Comparison of ENCODE assay signal across 11 mouse cellular contexts in the genomic region with DNA sequence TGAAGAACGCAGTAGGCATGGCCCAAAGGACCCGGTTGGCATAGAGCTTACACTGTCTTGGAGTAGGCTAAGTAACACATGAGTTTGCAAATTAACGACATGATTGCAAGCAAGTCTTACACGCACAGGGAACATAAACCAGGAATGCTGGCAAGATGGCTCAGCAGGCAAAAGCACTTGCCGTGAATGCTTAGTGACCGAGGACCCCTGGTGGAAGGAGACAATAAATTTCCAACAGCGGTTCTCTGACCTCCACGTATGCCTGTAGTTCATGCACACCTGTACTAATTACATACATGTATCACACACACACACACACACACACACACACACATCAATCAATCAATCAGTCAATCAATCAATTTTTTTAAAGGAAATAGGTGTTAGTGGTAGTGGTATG. TPM values are rescaled to one million over a fixed set of nuclear protein-coding genes. Genes with fewer than 3 reads are reported as not detected.
DNase-seq lines count a peak whose midpoint lies in the region; ATAC-seq and TF ChIP-seq lines count a peak whose summit lies in the region.
"Had no signal": no experiment of that assay in that cellular context is flagged by ENCODE, and none has a peak within 500 bp of the region (broad histone marks: within the 10 kb centered on the region; RNA-seq: fewer than 3 reads in every experiment).

No protein-coding gene starts in this region.

- WGBS in liver, embryonic 14.5 days (ENCODE audit: insufficient replicate concordance) = 43% methylated on average over 8 of the region's 8 CpGs

- no peaks in the 10 kb centered on the region for H3K27me3 ChIP-seq in liver, embryonic 14.5 days (ENCODE audit: control insufficient read depth, insufficient read depth, low read length)
- H3K27me3 ChIP-seq: embryonic facial prominence, embryonic 12.5 days; liver, embryonic 15.5 days had no signal

- TF ChIP-seq CTCF in layer of hippocampus, adult 2 months (conservative IDR thresholded peaks at IDR 0.05) = peak; percentile 26
- TF ChIP-seq CTCF in liver, embryonic 14.5 days (IDR thresholded peaks at IDR 0.05; ENCODE audit: low read depth) = peak; percentile 67

- H3K4me2 ChIP-seq in liver, embryonic 14.5 days (ENCODE audit: low read depth) = no peak overlapping the region
- H3K4me2 ChIP-seq: embryonic facial prominence, embryonic 12.5 days; liver, embryonic 15.5 days had no signal

- no peak overlapping the region for H3K4me3 ChIP-seq in layer of hippocampus, adult 2 months
- H3K4me3 ChIP-seq in liver, embryonic 14.5 days (ENCODE audit: insufficient read depth in 1 of 2, low read depth in 2 of 2, low read length in 2 of 2) = no peak overlapping the region
- H3K4me3 ChIP-seq: embryonic facial prominence, embryonic 12.5 days; liver, embryonic 15.5 days had no signal

- H3K4me1 ChIP-seq in liver, embryonic 14.5 days (replicated peaks; ENCODE audit: control insufficient read depth in 2 of 2, insufficient read depth in 2 of 2, low read length in 1 of 2) = no peaks in the 10 kb centered on the region
- H3K4me1 ChIP-seq: embryonic facial prominence, embryonic 12.5 days; liver, embryonic 15.5 days had no signal

- no peak overlapping the region for H3K9ac ChIP-seq in liver, embryonic 14.5 days (replicated peaks)
- H3K9ac ChIP-seq: embryonic facial prominence, embryonic 12.5 days; liver, embryonic 15.5 days had no signal

- TF ChIP-seq EP300 in liver, embryonic 14.5 days (IDR thresholded peaks at IDR 0.05; ENCODE audit: low read depth) = no peak

- no peak for ATAC-seq in liver, embryonic 14.5 days (ENCODE audit: insufficient read depth)

- DNase-seq in adrenal gland, postnatal 10 days = peak; percentile 21
- no peak for DNase-seq in adrenal gland, postnatal 4 days (ENCODE audit: low spot score in 2 of 2)
- no peak for DNase-seq in layer of hippocampus, adult 2 months (ENCODE audit: low spot score in 2 of 2)
- no peak for DNase-seq in layer of hippocampus, postnatal 10 days (ENCODE audit: low spot score in 2 of 2)
- peak; percentile 28 for DNase-seq in R1 (ENCODE audit: low read depth, low spot score)
- peak in 1 of 3 experiments; percentile 3 for DNase-seq in liver, embryonic 14.5 days (ENCODE audit: low read depth in 3 of 3, low spot score in 3 of 3)
- DNase-seq in gastrocnemius, postnatal 10 days = no peak
- DNase-seq in ovary, adult 18-20 months (ENCODE audit: low spot score) = no peak

- H3K27ac ChIP-seq in layer of hippocampus, adult 2 months = no peak overlapping the region
- no peak overlapping the region for H3K27ac ChIP-seq in liver, embryonic 14.5 days
- H3K27ac ChIP-seq: embryonic facial prominence, embryonic 12.5 days; liver, embryonic 15.5 days had no signal

- H3K9me3 ChIP-seq in liver, embryonic 14.5 days (ENCODE audit: control insufficient read depth, low read length) = no peaks in the 10 kb centered on the region
- H3K9me3 ChIP-seq: embryonic facial prominence, embryonic 12.5 days; liver, embryonic 15.5 days had no signal

- H3K36me3 ChIP-seq in liver, embryonic 14.5 days (replicated peaks; ENCODE audit: control insufficient read depth, insufficient read depth, low read depth) = no peaks in the 10 kb centered on the region
- H3K36me3 ChIP-seq: embryonic facial prominence, embryonic 12.5 days; liver, embryonic 15.5 days had no signal

RNA-seq across cellular contexts. Expression of a gene that starts 31.0 kb away (rescaled TPM):
- total RNA-seq in adrenal gland, postnatal 10 days (2021) = 10 to 100 TPM; 23.3 to 32.8 TPM
- total RNA-seq in adrenal gland, postnatal 4 days (2021) = 10 to 100 TPM; 37.6 to 42.0 TPM
- total RNA-seq in layer of hippocampus, adult 2 months (2021) = 10 to 100 TPM; 34.7 to 42.0 TPM
- total RNA-seq in layer of hippocampus, postnatal 10 days (2021) = 10 to 100 TPM; 26.7 to 33.2 TPM
- 2.3 and 3.1 TPM in 2 replicates for polyA plus RNA-seq in liver, embryonic 14.5 days (2012; rRNA removed)
- polyA plus RNA-seq in liver, embryonic 14.5 days (2014; fragmentation: Nextera tagmentation; extraction: Ambion mirVana) = 5.1 and 5.4 TPM in 2 replicates
- total RNA-seq in gastrocnemius, postnatal 10 days (2021) = 10 to 100 TPM in 1 of 2 experiments, 1 to 10 TPM in 1; 8.8 to 11.2 TPM

RNA-seq across cellular contexts. Expression of a gene that starts 31.5 kb away (rescaled TPM):
- 1 to 10 TPM; 2.8 to 3.9 TPM for total RNA-seq in adrenal gland, postnatal 10 days (2021)
- total RNA-seq in adrenal gland, postnatal 4 days (2021) = 1 to 10 TPM; 2.7 to 4.5 TPM
- 1 to 10 TPM; 2.3 to 2.4 TPM for total RNA-seq in layer of hippocampus, adult 2 months (2021)
- total RNA-seq in layer of hippocampus, postnatal 10 days (2021) = 1 to 10 TPM; 3.7 to 4.2 TPM
- 8.4 and 9.4 TPM in 2 replicates for polyA plus RNA-seq in liver, embryonic 14.5 days (2012; rRNA removed)
- polyA plus RNA-seq in liver, embryonic 14.5 days (2014; fragmentation: Nextera tagmentation; extraction: Ambion mirVana) = 10.4 and 12.0 TPM in 2 replicates
- total RNA-seq in gastrocnemius, postnatal 10 days (2021) = under 1 TPM in 1 of 2 experiments, not detected in 1; 0.20 TPM

RNA-seq across cellular contexts. Expression of a gene that starts 33.3 kb away (rescaled TPM):
- total RNA-seq in adrenal gland, postnatal 10 days (2021) = 1 to 10 TPM; 1.3 to 2.2 TPM
- total RNA-seq in adrenal gland, postnatal 4 days (2021) = 1 to 10 TPM; 3.1 to 3.3 TPM
- total RNA-seq in layer of hippocampus, adult 2 months (2021) = under 1 TPM in 1 of 2 experiments, not detected in 1; 0.61 TPM
- under 1 TPM; 0.62 to 0.91 TPM for total RNA-seq in layer of hippocampus, postnatal 10 days (2021)
- 0.07 TPM in 1 of 2 replicates, not detected in the other for polyA plus RNA-seq in liver, embryonic 14.5 days (2012; rRNA removed)
- polyA plus RNA-seq in liver, embryonic 14.5 days (2014; fragmentation: Nextera tagmentation; extraction: Ambion mirVana) = 0.08 TPM in 1 of 2 replicates, not detected in the other
- total RNA-seq in gastrocnemius, postnatal 10 days (2021) = not detected
- polyA plus RNA-seq: C2C12 had no signal

Comparison
In these comparisons a context has a peak if more than half of its experiments do, and no peak if none do; other contexts are left out.
1. DNase-seq: peak in adrenal gland, postnatal 10 days (single experiment) and R1 (single experiment); none in adrenal gland, postnatal 4 days (0 of 2), layer of hippocampus, adult 2 months (0 of 2), layer of hippocampus, postnatal 10 days (0 of 2), gastrocnemius, postnatal 10 days (single experiment) and ovary, adult 18-20 months (single experiment).